Mouse (Mus musculus): ENCODE data around the gene Rnf26.

The Rnf26 gene

GRCm38 (mm10) chr9:44113105-44113789 lies at the start of gene Rnf26, which contains the start of gene Gm49380:
Gene Rnf26, minus strand, starts transcription at chr9:44113517.
Gene Gm49380, minus strand, starts transcription at chr9:44113500.
- DNase-seq (ENCODE audit: low spot score) = peak; percentile 97

- DNase-seq (ENCODE audit: low spot score) = no peak
These were observed 46.6 kb upstream of the Rnf26 start for GRCm38 (mm10) chr9:44159886-44160285.

GRCm38 (mm10) chr9:44147290-44147689 lies 34.0 kb upstream of the Rnf26 start:
- no peak for DNase-seq (ENCODE audit: low spot score)

- no peak for DNase-seq (ENCODE audit: low spot score)
These were observed 31.4 kb upstream of the Rnf26 start for GRCm38 (mm10) chr9:44144718-44145060.

GRCm38 (mm10) chr9:44144023-44144717 lies 30.9 kb upstream of the Rnf26 start:
- DNase-seq (ENCODE audit: low spot score) = no peak

- DNase-seq (ENCODE audit: low spot score) = no peak
These were observed 30.1 kb upstream of the Rnf26 start for GRCm38 (mm10) chr9:44143421-44143820.

DNA sequence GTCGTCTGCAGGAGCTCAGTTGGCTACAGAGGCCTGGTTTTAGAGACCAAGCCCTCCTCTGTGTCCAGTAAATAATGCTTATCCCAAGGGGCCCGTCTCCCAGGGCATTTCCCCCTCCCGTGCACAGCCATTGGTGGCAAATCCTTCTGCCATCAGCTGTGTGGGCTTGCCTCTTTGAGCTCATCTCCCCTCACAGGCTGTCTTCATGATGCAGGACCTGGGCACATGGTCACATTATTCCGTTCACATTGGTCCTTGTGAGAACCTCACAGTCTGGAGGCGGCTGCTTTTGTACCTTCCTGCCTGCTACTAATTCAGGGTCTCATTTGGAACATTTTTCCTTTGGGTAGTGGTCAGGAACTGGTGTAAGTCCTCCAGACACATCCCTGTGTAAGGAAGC lies 28.6 kb upstream of the Rnf26 start:
- no peak for DNase-seq (ENCODE audit: low spot score)

DNA sequence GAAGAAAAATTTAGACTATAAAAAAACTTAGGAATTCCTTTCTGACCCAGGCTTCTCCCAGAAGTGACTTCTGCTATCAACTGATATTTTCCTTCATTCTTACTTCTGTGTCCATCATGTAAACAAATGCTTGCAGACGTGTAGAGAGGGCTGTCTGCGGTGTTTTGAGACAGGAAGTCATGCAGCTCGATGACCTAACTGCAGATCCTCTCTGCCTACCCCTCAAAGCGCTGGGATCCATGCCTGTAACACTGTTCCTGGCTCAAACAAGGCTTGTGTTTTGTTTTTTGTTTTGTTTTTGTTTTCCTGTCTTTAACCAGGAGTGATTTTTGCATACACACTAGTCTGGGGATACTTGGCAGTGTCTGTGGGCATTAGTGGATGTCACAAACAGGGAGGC lies 24.5 kb upstream of the Rnf26 start:
- no peak for DNase-seq (ENCODE audit: low spot score)

DNA sequence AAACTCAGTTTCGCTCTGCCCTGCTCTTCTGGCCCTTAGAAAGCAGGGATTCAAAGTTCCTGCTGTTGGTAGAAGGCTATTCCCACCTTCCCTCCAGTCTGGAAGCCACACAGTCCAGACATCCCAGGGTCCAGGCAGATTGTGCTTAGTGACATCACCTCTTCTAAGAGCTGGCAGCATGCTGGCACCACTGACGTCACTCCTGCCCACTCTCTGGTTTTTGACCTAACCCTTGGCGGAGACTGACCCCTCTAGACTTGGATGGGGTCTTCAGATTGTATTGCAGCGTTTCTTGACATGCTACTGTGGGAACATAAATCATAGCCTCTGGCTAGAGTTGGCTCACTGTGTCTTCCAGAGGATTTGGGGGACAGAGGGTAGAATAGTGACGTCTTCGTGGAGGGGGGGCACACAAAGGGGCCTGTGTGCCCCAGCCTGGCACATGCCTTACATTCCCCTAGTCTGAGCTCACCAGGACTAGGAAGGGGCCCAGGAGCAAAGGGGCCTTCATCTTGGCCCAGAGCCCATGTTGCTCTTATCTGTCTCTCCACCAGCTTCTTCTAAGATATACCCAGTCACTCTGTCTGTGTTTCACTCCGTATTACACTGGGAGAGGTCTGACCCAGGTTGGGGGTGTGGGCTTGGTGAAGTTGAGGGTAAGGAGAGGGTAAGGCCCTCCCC lies 22.6 kb upstream of the Rnf26 start:
- DNase-seq (ENCODE audit: low spot score) = no peak

GRCm38 (mm10) chr9:44134851-44135730 lies 21.8 kb upstream of the Rnf26 start:
- DNase-seq (ENCODE audit: low spot score) = no peak

GRCm38 (mm10) chr9:44134101-44134850 lies 21.0 kb upstream of the Rnf26 start, which contains the start of gene Mcam:
Gene Mcam, plus strand, starts transcription at chr9:44134469.
- DNase-seq (ENCODE audit: low spot score) = peak; percentile 50

DNA sequence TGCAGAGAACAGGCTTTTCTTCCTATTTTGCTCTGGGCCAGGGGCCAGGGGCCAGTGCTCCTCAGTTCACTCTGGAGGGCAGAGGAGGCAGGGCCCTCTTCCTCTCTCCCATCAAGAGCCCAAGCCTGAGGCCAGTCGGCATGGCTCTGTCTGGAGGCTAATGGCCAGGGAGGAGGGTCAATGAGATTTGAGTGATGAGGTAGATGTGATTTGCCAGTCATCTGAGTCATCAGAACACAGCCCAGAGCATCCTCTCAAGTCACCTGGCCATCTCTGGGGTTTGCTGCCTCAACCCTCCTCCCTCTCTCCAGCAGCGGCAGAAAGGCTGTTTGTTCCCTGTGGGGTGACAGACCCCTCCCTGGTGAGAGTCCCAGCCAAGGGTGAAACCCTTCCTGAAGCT lies 20.0 kb upstream of the Rnf26 start:
- DNase-seq (ENCODE audit: low spot score) = no peak

- DNase-seq (ENCODE audit: low spot score) = no peak
These were observed 18.9 kb upstream of the Rnf26 start for GRCm38 (mm10) chr9:44132200-44132599.

- no peak for DNase-seq (ENCODE audit: low spot score)
These were observed 17.9 kb upstream of the Rnf26 start for GRCm38 (mm10) chr9:44131276-44131590.

DNA sequence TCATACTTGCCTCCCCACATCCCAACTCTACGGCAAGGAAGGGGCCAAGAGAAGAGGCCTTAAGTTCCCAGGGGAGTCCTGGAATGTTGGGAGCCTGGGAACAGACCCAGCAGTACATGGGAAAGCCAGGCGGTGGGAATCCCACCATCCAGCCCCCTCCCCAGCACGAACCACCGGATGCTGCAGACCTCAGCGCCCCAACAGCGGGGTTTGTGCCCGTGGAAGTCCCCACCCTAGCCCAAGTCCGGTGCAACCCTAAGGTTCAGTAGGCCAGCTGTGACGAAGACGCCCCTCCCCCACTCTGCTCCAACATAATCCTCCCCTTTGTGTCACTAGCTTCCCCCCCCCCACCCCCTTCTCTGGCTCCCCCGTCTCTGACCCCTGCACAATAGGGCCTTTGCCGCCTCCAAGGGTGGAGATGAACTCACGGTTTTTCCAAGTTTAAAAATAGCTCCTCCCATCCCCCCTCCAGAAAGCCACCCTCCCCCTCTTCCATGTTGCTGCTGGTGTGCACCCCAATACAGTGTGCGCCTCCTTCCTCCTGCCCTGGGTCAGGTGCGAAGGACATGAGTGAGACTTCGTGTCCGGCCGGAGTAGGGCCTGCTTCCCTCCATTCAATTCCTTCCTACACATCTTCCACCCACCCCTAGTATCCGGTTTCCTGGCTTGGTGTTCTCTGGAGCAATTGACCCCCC lies 17.4 kb upstream of the Rnf26 start:
- DNase-seq (ENCODE audit: low spot score) = no peak

DNA sequence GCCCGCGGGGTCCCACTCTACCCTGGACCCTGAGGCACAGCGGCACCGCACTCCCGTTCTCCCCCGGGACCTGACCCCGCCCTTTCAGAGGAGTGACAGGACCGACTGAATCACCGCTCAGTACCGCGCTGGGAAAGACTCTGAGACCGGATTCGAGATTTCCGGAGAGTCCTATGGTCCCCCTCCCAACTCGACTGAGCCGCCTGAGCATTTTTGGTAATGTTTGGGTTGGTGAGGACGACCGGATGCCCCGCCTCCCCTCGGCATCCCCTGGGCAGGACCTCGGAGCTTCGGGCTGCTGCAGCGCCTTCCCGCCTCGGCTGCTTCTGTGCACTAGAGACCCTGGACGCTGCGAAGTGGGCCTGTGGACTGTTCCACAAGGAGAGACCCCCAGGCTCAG lies 16.7 kb upstream of the Rnf26 start:
- DNase-seq (ENCODE audit: low spot score) = peak; percentile 64

- DNase-seq (ENCODE audit: low spot score) = no peak
These were observed 16.3 kb upstream of the Rnf26 start for GRCm38 (mm10) chr9:44129633-44130032.

DNA sequence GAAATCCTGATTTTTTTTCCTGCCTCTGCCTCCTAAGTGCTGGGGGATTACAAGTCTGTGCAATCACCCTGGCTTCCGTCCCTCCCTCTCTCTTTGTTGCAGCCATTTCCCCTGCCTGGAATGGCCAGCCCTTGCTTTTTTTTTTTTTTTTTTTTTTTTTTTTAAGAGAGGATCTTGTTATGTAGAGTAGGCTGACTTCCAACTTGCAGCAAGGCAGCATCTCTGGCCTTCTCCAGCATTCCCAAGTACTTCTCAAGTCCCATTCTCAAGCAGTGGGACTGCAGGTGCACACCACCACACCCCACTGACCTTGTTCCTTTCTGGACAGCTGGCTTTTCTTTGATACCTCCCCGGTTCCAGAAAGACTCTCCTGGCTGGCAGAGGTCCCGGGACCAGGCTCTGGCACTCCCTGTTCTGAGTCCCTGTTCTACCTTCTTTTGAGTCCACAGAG lies 14.1 kb upstream of the Rnf26 start:
- DNase-seq (ENCODE audit: low spot score) = no peak

DNA sequence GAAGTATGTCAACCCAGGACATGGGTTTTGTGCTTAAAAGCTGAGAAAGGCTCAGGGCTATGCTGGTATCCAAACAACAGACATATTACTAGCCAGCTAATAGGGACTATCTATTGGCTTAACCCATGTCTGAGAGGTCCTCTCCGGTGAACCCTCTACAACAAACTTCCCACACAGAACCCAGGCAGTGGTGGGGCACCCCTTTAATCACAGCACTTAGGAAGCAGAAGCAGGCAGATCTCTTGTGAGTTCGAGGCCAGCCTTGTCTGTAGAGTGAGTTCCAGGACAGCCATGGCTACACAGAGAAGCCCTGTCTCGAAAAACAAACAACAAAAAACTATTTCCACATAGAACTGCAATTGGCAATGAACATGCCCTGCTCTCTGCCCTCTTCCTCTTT lies 13.4 kb upstream of the Rnf26 start:
- no peak for DNase-seq (ENCODE audit: low spot score)

DNA sequence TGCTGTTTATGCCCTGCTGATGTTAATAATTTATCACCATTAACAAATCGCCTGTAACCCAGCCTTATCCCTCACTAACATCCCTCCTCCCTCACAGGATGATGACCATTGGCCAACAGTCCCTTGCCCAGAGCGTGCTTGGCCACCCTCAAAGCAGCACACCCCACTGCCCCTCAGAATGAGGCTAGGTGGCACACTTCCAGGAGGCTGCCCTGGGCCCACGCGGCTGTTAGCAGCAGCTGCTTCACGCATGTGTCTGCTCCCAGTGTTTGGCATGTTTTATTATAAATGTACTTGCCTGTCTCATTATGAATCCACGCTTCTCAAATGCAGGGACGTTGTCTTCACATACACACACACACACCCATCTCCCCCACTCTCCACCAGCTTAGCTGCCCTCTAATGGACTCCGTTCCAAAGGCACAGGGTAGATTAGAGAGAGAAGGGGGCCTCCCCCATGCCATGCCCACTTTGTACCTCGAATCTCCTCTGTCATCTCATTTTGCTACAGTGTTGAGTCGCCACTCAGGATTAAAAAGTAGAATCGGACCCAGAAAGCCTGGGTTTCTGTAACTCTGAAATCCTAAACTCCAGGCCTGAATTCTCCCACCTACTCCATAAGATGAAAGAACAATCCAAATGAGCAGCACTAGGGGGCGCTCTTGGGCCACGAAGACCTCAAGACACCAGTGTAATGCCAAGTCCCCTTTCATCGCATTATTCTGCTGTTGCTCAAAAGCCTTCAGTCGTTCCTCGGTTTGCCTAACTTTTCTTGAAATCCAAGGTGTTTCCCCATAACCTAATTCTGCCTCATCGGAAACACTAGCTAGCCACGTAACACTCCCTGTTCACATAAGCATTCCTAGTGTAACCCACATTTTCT lies 12.5 kb upstream of the Rnf26 start:
- peak; percentile 73 for DNase-seq (ENCODE audit: low spot score)

Measured in yolk sac, embryonic 10.5 days (tissue).